Mouse (Mus musculus): ENCODE results near the gene Sox30. TPM values are rescaled to one million over a fixed set of nuclear protein-coding genes. Genes with fewer than 3 reads are reported as not detected.

The Sox30 gene
- total RNA-seq, 2 experiments from 2014 or later: 0.35 TPM; not detected in 1

- DNase-seq: no peak
Measured at GRCm38 (mm10) chr11:46056770-46057411, 76.8 kb downstream of the Sox30 start.

- no peak for DNase-seq
Measured at GRCm38 (mm10) chr11:46058011-46058410, 77.9 kb downstream of the Sox30 start.

GRCm38 (mm10) chr11:46058916-46059315 is 78.8 kb downstream of the Sox30 start:
- DNase-seq: no peak

GRCm38 (mm10) chr11:46059887-46060650 is 80.0 kb downstream of the Sox30 start:
- DNase-seq: no peak

- DNase-seq: no peak
Measured at GRCm38 (mm10) chr11:46060651-46061020, 80.5 kb downstream of the Sox30 start.

GRCm38 (mm10) chr11:46061776-46062445 is 81.8 kb downstream of the Sox30 start:
- no peak for DNase-seq

- no peak for DNase-seq
Measured at GRCm38 (mm10) chr11:46062569-46062968, 82.5 kb downstream of the Sox30 start.

GRCm38 (mm10) chr11:46062993-46063731 is 83.1 kb downstream of the Sox30 start:
- no peak for DNase-seq

- no peak for DNase-seq
Measured at GRCm38 (mm10) chr11:46064767-46065166, 84.7 kb downstream of the Sox30 start.

GRCm38 (mm10) chr11:46065201-46066011 is 85.3 kb downstream of the Sox30 start:
- DNase-seq: peak in 1 of 2 experiments; percentile 25

Other genes starting within 250 kb of the Sox30 start
- 10 to 100 TPM; 50.7 to 61.0 TPM for gene Clint1, start 128.3 kb upstream of the Sox30 start, total RNA-seq (2021)
- 10 to 100 TPM; 30.7 to 32.7 TPM for gene Lsm11, start 35.4 kb upstream of the Sox30 start, total RNA-seq (2021)
- 10 to 100 TPM in 1 of 2 experiments, 1 to 10 TPM in 1; 9.6 to 10.4 TPM for gene Thg1l, start 24.8 kb upstream of the Sox30 start, total RNA-seq (2021)
- 1 to 10 TPM; 1.9 to 2.0 TPM for gene Gm12166, start 72.0 kb downstream of the Sox30 start, total RNA-seq (2021)
- 10 to 100 TPM; 13.8 to 14.6 TPM for gene Adam19, start 75.7 kb downstream of the Sox30 start, total RNA-seq (2021)
- gene Nipal4, start 186.2 kb downstream of the Sox30 start, total RNA-seq (2021): 1 to 10 TPM; 2.3 to 2.7 TPM

Data from layer of hippocampus, postnatal 36 days (tissue).